Mouse (Mus musculus) left cerebral cortex, adult 2 months (tissue): ENCODE measurements at regions not wholly inside any gene's neighbourhood (a gene's known extent, or its start where the extent isn't known, plus 50 kb on each side); places are given as distances from the start of the nearest gene placed in this dataset.

ENCODE experiments used
- DNase-seq, 2 experiments: peaks; one replicate each; pipeline ENCODE4 v3.0.0; 2021 to 2022; ENCODE audit warnings: low spot score in 2 of 2, mixed read lengths in 1 of 2; ENCODE audit errors: extremely low spot score in 1 of 2
- H3K27ac ChIP-seq: fragments of 200-600 bp; 2 replicates; pipeline ENCODE4 v1.8.1; 2022
- H3K4me3 ChIP-seq: fragments of 200-600 bp; 2 replicates; pipeline ENCODE4 v1.8.1; 2022
- CTCF ChIP-seq: fragments of 200-600 bp; IDR thresholded peaks from 2 replicates; pipeline ENCODE4 v1.8.1; 2022; ENCODE audit warnings: antibody characterized with exemption, mild to moderate bottlenecking, moderate library complexity
- intact Hi-C: fragments of 180-260 bp; cut with DNase I; formaldehyde crosslinking; loops from one replicate; pipeline ENCODE4 v1.15.1; 2025

DNA sequence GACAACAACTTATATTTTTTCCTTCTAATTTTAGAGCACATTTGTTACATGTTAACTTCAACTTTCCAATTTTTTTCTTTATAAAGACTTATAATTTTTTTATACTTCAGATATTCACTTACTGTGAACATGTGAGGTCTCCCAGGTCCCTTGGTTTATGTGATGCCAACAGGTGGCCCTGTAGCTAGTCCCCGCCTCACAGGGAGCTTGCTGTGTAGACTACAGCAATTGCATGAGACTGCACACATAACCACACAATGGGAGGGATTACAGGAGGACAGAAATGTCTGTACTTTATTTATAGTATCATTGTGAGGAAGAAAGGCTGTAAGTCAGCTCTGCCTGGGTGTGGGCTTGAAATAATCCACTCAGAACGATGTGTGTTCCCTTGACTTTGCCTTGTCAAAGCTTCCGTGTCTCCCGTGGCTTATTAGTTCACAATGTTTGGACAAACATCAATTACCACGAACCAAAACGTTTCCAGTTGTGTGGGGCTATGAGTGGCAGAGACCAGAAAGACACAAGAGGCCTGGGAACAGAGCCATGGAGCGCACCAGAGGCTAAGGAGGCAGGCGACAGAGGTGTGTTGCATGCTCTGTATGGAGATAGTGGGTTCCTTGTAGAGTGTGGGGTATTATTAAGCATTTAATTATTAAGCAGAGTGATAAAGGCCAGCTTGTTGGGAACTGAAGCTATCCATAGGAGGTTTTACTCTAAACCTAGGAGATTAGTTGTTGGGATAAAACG, 136.6 kb upstream of the Gm5148 start:
- DNase-seq: no peak
- no peak overlapping the region for H3K4me3 ChIP-seq
- H3K27ac ChIP-seq: no peak overlapping the region
- no peak for TF ChIP-seq CTCF
- intact Hi-C loops: no loop called here

DNA sequence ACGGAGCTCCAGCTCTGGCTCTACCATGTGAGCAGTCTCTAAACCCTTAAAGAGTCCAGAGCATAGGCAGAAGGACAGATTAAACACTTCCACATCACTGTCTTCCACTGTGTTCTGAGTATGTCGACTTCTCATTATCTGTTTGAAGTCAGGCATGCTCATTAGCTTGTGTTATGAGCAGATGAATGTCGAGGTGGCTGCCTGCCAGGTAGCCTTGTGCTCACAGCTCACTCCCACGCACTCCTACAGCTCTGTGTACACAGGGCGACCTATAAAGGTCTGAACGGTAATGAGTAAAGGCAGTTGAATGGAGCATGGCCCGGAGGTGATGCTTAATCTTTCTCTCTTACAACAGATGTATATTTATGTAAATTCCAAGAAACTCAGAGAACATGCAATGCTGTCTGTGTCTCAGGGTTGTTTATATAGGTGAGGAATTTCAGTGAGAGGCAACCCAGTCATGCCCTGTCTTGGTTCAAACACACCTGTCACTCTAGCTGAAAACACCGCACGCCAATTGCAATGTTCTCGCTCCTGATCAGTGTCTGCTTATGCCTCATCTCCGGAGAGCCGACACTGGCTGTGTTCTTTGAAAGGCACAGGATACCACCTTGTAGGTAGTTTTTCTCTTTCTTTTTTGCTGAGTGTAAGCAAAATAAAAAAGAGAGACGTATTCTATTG, 135.9 kb upstream of the Gm5148 start:
- Histone ChIP-seq H3K27ac (no peak overlapping the region), H3K4me3 (no peak overlapping the region)
- intact Hi-C loops: no loop called here
- peak in 1 of 2 experiments; percentile 31 for DNase-seq
- no peak for TF ChIP-seq CTCF

- Histone ChIP-seq H3K4me3 (no peak overlapping the region), H3K27ac (no peak overlapping the region)
- intact Hi-C loops: no loop called here
- DNase-seq: no peak
- TF ChIP-seq CTCF: no peak
These were observed 134.5 kb upstream of the Gm5148 start for GRCm38 (mm10) chr3:37858624-37859302.

GRCm38 (mm10) chr3:37846191-37847003, 122.1 kb upstream of the Gm5148 start:
- no peak overlapping the region for H3K4me3 ChIP-seq
- no peak overlapping the region for H3K27ac ChIP-seq
- no peak for DNase-seq
- TF ChIP-seq CTCF: no peak
- intact Hi-C loops: no loop called here

DNA sequence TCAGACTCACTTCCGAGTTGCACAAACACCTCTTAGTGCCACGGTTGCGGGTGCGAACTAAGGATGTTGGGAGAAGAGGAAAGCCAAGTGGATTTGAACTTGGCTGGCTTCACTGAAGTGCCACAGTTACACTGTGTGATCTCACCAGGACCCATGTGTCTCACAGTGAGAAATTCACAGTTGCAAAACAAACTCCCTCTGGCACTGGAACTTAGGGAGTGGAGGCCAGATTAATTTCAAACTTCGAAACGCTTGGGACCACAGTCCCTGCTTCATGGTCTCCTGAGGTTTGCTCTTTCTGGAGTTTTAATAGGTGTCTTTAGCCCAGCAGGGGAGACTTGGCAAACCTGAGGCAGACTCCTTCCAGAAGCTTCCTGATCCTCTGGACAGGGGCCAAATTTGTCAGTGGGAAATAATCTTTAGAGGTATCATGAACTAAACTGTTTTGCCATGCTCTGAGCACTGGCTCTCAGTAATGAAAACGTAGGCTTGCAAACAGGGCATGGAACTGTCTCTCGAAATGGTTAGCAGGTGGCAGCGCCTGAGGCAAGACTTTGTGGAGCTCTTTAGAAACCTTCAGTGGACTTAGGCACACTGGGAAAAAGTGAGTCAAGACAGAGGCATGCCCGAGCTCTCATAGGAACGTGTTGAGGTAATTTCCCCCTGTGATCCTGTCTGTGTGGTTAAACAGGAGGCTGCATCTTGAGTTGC, 121.2 kb upstream of the Gm5148 start:
- no peak for DNase-seq
- H3K27ac ChIP-seq: no peak overlapping the region
- intact Hi-C loops: no loop called here
- TF ChIP-seq CTCF: no peak
- H3K4me3 ChIP-seq: no peak overlapping the region

DNA sequence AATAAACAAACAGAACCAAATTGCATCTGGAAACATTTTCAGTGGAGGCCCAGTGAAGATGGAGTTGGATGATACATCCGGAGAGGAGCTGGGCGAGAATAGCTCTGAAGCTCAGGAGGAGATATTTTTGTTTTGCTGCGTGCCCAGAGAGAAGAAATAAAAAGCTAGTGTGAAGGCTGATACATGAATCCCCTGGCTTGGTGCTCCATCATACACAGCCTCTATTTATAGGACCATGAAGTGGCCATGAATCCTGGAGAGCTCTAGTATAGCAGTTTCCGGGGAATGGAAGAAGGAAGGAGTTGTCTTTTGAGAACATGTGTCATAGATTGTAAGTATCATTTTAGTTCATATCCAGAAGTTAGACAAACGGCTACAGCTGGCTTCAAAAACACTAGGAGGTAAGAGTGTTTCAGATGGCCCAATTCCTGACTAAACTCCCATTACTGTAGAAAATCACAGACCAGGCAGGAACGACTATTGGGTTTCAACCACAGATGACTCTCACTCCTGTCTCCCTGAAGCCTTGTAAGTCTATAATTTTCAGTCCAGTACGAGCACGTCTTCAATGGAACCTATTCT, 120.5 kb upstream of the Gm5148 start:
- no peak overlapping the region for H3K4me3 ChIP-seq
- H3K27ac ChIP-seq: peak overlapping the region; percentile 24; the same call in 1 of the 2 replicates
- intact Hi-C loops: no loop called here
- DNase-seq: no peak
- no peak for TF ChIP-seq CTCF

- Histone ChIP-seq H3K4me3 (no peak overlapping the region), H3K27ac (no peak overlapping the region)
- intact Hi-C loops: no loop called here
- TF ChIP-seq CTCF: no peak
- DNase-seq: no peak
These were observed 118.0 kb upstream of the Gm5148 start for GRCm38 (mm10) chr3:37842289-37842688.

DNA sequence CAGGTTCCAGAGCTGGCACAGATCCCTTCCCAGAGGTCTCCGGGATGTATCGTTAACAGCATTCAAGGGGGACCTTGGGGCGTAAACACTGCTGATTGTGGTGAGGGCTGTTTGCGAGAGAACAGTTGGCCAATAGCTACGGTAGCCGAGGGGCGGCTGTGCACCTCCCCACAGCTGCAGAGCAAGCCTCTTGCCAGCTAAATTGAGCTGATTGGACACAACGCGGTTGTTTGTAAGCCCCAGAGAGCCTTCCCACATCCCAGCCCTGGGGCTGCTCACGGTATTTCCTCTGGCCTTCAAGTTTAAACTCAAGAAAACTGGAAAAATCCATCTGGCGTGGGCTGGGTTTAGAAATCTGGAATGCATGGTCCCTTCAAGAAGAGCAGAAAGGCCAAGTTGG, 114.6 kb upstream of the Gm5148 start:
- H3K4me3 ChIP-seq: no peak overlapping the region
- H3K27ac ChIP-seq: no peak overlapping the region
- intact Hi-C loops: no loop called here
- no peak for DNase-seq
- no peak for TF ChIP-seq CTCF

- DNase-seq: no peak
- Histone ChIP-seq H3K27ac (no peak overlapping the region), H3K4me3 (no peak overlapping the region)
- no peak for TF ChIP-seq CTCF
- intact Hi-C loops: no loop called here
These were observed 112.5 kb upstream of the Gm5148 start for GRCm38 (mm10) chr3:37836749-37837148.

GRCm38 (mm10) chr3:37835687-37836086, 111.4 kb upstream of the Gm5148 start:
- DNase-seq: no peak
- no peak overlapping the region for H3K27ac ChIP-seq
- no peak for TF ChIP-seq CTCF
- intact Hi-C loops: no loop called here
- no peak overlapping the region for H3K4me3 ChIP-seq

- no peak for DNase-seq
- no peak overlapping the region for H3K4me3 ChIP-seq
- H3K27ac ChIP-seq: no peak overlapping the region
- TF ChIP-seq CTCF: no peak
- intact Hi-C loops: no loop called here
These were observed 110.8 kb upstream of the Gm5148 start for GRCm38 (mm10) chr3:37835135-37835534.
